Mouse (Mus musculus) testis, adult 2 months (tissue): Measurements from ENCODE around the gene Gtsf1.

Experiments
- CTCF ChIP-seq: fragments of 200-500 bp; IDR thresholded peaks from 2 replicates; pipeline ENCODE4 v1.5.1; 2012; ENCODE audit warnings: low read depth, mild to moderate bottlenecking, inconsistent platforms, low read length, moderate library complexity; ENCODE audit not compliant: control insufficient read depth, insufficient read depth, insufficient replicate concordance
- POLR2A ChIP-seq: fragments of 200-500 bp; IDR thresholded peaks from 2 replicates; pipeline ENCODE4 v1.6.1; 2012; ENCODE audit warnings: low read depth, mild to moderate bottlenecking, inconsistent platforms, low read length, moderate library complexity; ENCODE audit not compliant: control insufficient read depth

DNA sequence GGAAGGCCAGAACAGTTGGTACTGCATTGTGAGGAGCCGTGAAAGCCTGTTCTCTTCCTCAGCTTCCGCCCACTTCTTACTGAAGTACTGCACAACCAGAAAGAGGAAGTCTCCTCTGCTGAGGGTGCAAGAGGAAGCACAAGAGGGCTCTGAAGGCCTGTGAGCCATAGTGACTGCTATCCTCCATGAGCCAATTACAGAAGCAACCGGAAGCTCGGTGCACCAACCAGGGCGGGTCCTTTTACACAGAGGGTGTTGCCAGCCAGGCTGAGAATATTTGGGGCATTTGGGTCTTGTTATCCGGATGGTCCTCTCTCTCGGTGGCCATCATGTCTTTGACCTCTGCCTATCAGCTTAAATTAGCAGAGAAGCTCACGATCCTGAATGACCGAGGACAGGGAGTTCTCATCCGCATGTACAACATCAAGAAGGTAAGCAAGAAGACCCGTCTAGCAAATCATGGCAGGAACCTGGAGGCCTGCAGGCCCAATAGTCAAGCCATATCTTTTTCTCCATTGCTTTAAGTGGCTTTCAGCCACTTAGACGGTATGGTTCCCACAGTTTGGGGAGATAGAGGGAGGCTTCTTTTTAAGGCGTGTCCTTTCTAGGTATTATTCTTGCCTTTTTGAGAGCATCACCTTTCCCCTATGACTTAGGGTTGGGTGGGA, 23.4 kb upstream of the Gtsf1 start, which contains the start of gene Nckap1l:
- TF ChIP-seq CTCF (no peak), POLR2A (no peak)
